Mouse (Mus musculus) adrenal gland, postnatal 36 days (tissue): ENCODE measurements at regions not wholly inside any gene's neighbourhood (a gene's known extent, or its start where the extent isn't known, plus 50 kb on each side); places are given as distances from the start of the nearest gene placed in this dataset.

Experiments used
- DNase-seq, 2 experiments: peaks; one replicate each; pipeline ENCODE4 v3.0.0; 2021; ENCODE audit warnings: mixed read lengths in 1 of 2

DNA sequence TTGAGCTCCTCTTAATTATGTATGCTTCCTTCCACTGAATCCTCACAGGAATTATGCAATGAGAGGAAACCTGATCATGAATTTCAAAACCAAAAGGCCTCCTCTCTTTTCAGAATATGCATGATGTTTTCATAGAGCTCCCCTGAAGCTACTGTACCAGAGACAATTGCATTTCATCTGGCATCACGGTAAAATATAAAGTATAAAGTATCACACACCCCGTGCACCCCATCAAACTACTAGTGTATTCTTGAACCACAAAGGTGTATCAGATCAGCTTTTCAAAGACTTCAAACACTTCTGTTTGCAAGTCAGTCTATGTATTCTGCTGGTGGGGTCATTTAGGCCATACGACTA is 144.4 kb upstream of the Cxadr start:
- no peak for DNase-seq

DNA sequence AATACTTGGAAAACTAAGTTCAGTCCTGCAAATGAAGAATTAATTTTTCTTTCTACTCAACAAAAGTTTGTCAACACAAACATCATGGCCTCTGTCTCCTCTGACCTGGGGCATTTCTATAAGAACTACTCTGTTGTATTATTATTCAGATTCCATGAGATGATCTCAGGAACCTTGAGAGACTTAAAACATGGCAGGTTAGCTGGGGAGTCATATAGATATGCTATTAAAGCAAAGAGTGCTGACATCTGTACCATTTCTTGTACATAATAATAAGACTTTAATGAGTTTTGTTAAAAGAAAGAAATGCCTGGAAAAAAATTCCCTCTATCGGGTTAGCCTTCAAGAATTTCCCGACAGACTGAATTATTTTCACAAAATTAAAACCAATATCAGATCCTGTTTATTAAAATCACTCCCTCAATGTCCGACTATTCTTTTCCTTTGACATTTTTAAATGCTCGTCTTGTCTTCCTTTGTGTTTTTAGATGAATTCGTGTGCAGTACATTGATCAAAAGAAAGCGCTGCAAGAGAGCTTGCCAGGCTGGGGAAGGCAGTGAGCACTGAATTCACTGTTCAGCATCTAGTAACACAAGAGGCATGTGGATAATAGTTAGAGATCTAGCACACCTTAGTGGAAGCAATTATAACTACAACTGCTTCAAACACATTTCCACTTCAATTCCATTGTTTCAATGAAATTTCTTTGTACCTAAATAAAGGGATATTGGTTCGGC is 145.0 kb upstream of the Cxadr start:
- DNase-seq, result peak; percentile 17 to 46

- DNase-seq, result no peak
These were observed 147.2 kb upstream of the Cxadr start for GRCm38 (mm10) chr16:78153899-78154605.

DNA sequence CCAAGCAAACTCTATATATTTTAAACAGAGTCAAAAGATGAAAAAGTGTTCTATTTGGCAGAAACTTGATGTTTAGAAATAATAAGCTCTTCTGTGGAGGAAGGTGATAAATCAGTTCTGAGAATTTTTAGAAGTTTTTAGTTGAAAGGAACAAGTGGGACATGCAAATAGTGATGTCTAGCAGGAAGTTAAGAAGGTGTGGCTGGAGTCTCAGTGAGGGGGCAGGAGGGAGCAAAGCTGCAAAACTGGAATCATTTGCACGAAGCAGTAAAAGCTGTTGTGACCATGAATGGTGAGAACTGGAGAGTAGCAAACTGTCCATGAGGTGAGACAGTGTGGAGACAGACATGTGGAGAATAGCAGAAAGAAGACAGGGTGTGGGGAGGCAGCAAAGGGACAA is 157.1 kb upstream of the Cxadr start:
- no peak for DNase-seq

DNA sequence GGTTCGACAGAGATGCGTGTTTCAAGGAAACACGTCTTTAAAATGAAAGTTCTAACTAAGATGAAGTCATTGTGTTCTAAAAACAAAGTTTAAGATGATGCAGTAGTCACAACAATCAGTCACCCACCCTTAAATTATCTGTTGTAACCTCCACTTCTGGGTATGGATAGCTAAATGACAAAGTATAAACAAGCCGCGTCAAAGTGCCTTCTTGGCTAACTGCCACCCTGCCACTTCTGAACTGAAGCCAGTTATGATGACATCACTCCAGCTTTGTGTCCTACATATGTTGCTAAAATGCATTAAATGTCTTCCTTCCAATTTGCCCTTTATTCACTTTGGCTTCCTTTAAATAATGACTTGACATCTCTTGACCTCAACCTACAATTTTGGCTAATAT is 165.8 kb upstream of the Cxadr start:
- peak; percentile 20 to 26 for DNase-seq

DNA sequence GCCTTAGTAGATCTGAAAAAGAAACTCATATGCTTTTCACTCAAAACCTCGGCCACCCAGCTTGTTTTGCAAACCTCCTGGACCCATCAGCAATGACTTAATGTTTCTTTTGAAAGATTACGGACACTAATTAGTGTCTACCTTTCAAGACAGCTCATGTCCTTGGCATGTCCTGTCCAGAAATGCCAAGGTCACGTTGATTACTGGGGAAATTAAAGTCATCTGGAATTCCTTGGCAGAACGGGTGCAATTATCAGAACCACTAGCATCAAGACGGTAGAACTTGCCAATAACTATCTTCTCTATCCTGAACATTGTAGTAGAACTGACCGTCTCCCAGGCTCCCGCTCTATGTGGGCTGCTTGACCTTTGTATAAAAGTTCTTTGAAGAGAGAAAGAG is 166.8 kb upstream of the Cxadr start:
- peak in 1 of 2 experiments; percentile 2 for DNase-seq

DNA sequence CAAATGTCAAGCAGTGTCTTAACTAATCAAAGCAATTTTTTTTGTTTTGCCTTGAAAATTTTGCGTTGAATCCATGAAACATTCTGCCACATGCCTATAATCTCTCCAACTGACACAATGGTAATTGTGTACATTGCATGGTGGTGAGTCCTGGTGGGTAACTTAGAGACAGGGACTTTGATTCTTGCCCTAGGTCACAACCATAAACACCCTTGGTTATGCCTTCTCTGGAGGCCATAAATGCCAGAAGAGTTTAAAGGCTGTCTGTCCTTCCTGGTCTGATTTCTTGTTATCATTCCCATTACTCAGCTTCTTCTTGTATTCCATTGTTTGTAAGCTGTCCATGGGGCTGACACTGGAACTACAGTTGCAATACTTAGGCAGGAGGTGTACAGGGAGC is 179.6 kb upstream of the Cxadr start:
- DNase-seq, result no peak

DNA sequence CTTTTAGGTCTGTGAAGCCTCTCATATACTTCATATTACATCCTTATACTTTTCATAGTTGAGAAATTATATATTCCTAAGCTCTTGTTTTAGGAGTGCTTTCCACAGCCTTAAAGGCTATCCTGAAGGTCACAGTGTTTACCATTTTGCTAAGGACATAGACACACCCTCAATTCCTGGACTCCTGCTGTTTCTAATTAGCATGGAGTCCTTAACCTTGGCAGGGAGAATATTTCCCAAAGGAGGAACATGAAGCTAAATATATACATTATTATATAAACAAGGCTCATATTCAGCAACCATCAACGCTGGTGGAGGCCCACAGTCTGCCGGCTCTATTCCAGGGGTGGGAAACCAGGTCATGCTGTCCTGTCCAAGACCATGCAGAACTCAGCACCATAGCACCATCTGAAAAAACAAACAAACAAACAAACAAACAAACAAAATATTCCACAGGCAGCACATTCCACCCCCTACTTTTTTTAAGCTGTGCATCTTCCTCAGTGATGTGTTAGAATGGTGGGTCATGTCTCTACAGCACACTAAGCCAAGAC is 180.9 kb upstream of the Cxadr start:
- DNase-seq, result no peak

- DNase-seq, result no peak
These were observed 197.0 kb upstream of the Cxadr start for GRCm38 (mm10) chr16:78104246-78104645.

GRCm38 (mm10) chr16:78101415-78102326 is 199.6 kb upstream of the Cxadr start:
- DNase-seq, result peak in 1 of 2 experiments; percentile 0

DNA sequence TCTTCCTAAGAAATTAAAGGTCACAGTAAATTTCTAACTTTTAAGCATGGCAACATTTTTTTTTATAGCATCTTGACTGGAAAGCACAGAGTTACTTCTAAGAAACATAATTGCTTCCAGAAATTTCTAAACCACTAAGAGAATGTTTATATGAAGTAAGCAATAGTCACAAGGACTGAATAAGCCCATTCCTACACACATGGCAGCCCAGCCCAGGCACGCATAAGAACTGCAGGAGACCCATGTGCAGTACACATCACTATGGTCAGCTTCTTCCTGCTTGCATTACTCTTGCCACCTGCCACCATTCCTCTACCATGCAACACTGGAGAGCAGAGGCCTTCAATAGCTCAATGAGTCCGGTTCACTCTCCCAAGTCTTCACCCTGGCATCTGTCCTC is 201.4 kb upstream of the Cxadr start:
- DNase-seq, result no peak

GRCm38 (mm10) chr16:78099114-78099513 is 202.2 kb upstream of the Cxadr start:
- DNase-seq, result no peak

GRCm38 (mm10) chr16:78098555-78098954 is 202.7 kb upstream of the Cxadr start:
- DNase-seq, result no peak

- DNase-seq, result no peak
These were observed 204.7 kb upstream of the Cxadr start for GRCm38 (mm10) chr16:78096571-78096970.

GRCm38 (mm10) chr16:78090155-78090554 is 211.1 kb upstream of the Cxadr start:
- DNase-seq, result no peak

- no peak for DNase-seq
These were observed 233.7 kb upstream of the Cxadr start for GRCm38 (mm10) chr16:78067532-78068118.

DNA sequence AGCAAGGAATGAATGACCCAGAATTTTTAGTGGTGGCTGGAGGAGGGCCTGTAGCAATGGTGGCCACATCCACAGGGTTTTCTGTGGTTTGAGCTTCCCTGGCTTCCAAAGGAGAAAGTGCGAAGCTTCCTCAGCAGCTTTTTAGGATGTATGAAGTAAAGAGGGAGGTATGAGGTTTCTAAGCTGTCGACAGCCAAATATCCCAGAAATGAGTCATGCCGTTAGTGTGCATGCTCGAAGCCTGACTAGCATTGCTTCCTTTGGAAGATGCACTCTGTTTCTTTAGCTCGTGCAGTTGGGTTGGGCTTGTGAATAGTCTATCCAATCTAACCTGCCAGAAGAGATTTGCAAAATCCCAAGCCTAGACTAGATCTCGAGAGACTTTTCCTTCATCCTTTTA is 240.8 kb upstream of the Cxadr start:
- DNase-seq, result no peak

- no peak for DNase-seq
These were observed 243.7 kb upstream of the Cxadr start for GRCm38 (mm10) chr16:78057549-78057948.

GRCm38 (mm10) chr16:78052133-78052532 is 249.2 kb upstream of the Cxadr start:
- DNase-seq, result no peak

GRCm38 (mm10) chr16:78040149-78040920 is 261.0 kb upstream of the Cxadr start:
- no peak for DNase-seq

DNA sequence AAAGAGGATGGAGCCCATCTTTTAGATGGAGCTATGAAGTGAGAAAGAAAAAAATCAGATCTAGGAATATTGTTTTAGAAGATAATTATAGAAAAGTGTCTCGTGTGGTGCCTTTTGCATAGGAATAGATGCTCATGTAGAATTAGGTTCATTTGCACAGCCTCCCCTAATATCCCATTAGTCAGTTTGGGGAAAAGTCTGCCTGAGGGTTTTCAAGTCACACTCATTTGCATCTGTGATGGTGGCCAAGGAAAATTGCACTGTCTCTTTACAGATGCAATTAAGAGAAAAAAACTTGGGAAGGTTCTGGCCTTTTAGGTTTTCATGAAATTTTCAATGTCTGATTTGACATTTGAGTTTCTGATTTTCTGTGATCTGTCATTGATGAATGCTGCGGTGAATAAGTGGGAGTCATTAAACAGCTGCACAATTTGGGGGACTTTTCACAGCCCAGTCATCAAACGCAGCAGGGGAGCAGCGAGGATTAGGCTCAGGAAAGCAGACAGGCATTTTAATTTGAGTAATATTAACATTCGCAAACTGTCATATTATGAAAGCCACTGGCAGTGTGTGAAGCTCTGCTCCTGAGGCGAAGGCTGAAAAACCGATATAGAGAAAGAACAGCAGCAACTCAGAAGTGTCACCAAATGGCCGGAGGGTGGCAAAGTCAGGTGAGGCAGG is 281.5 kb upstream of the Cxadr start:
- no peak for DNase-seq
